Mouse (Mus musculus) midbrain, embryonic 14.5 days (tissue): Measurements from ENCODE around the gene Tjp1. TPM values are rescaled to one million over a fixed set of nuclear protein-coding genes. Genes with fewer than 3 reads are reported as not detected.
A peak's percentile ranks its signal among the peaks of the same experiment; 100 is the strongest.

Experiments
- ATAC-seq: fragments of 200-750 bp; cut with Nextera tagmentation; 2 replicates; pipeline ENCODE4 v1.8.0; 2017; ENCODE audit warnings: moderate number of reproducible peaks, moderate library complexity; ENCODE audit not compliant: low FRiP score, low TSS enrichment
- DNase-seq: peaks from one replicate; pipeline ENCODE4 v3.0.0-alpha.2; 2015
- H3K27ac ChIP-seq: fragments of 300-500 bp; sonication (generic); replicated peaks from 2 replicates; pipeline ENCODE4 v1.5.1; 2014; ENCODE audit warnings: mild to moderate bottlenecking, low read depth, low read length, moderate library complexity
- H3K27me3 ChIP-seq: fragments of 300-500 bp; sonication (generic); 2 replicates; pipeline ENCODE4 v1.6.1; 2014; ENCODE audit warnings: low read length, control low read depth, mixed read lengths; ENCODE audit not compliant: control insufficient read depth, insufficient read depth
- H3K36me3 ChIP-seq: fragments of 300-500 bp; sonication (generic); 2 replicates; pipeline ENCODE4 v1.6.1; 2014; ENCODE audit warnings: low read length, control low read depth; ENCODE audit not compliant: control insufficient read depth, insufficient read depth
- H3K4me1 ChIP-seq: fragments of 300-500 bp; sonication (generic); 2 replicates; pipeline ENCODE4 v1.6.1; 2014; ENCODE audit warnings: mild to moderate bottlenecking, antibody characterized with exemption, low read length, control low read depth; ENCODE audit not compliant: control insufficient read depth, insufficient read depth
- H3K4me2 ChIP-seq: fragments of 300-500 bp; sonication (generic); 2 replicates; pipeline ENCODE4 v1.6.1; 2014; ENCODE audit warnings: mild to moderate bottlenecking, low read length, moderate library complexity
- H3K4me3 ChIP-seq: fragments of 300-500 bp; sonication (generic); replicated peaks from 2 replicates; pipeline ENCODE4 v1.5.1; 2014; ENCODE audit warnings: low read depth, low read length
- H3K9ac ChIP-seq: fragments of 300-500 bp; sonication (generic); replicated peaks from 2 replicates; pipeline ENCODE4 v1.6.1; 2014; ENCODE audit warnings: mild to moderate bottlenecking, low read length, moderate library complexity
- H3K9me3 ChIP-seq: fragments of 300-500 bp; sonication (generic); 2 replicates; pipeline ENCODE4 v1.6.1; 2016; ENCODE audit warnings: low read length, control low read depth, mixed read lengths; ENCODE audit not compliant: control insufficient read depth
- WGBS: fragments of 180-500 bp; shearing (Covaris S2); extraction: QIAGEN DNeasy Blood & Tissue Kit; methylation state at CpG from one replicate; pipeline ENCODE4 v1.1.7; 2014; 5-methylcytosine and 5-hydroxymethylcytosine counted together
- polyA plus RNA-seq: library from polyadenylated mRNA; unstranded; fragments of >200 nt; fragmentation: Nextera tagmentation; extraction: Ambion mirVana; gene quantifications from 2 replicates; pipeline ENCODE4 v1.2.1, GENCODE M21; 2014

Tjp1 gene
- polyA plus RNA-seq, 1 experiment from 2014 or later = 22.4 TPM

GRCm38 (mm10) chr7:65431018-65431695, 96.4 kb downstream of the Tjp1 start:
- ATAC-seq = no peak
- no peaks in the 10 kb centered on the region for H3K27me3 ChIP-seq
- no peak overlapping the region for H3K4me3 ChIP-seq
- no peak overlapping the region for H3K9ac ChIP-seq
- no peak overlapping the region for H3K27ac ChIP-seq
- H3K36me3 ChIP-seq = no peaks in the 10 kb centered on the region
- DNase-seq = no peak
- no peaks in the 10 kb centered on the region for H3K4me1 ChIP-seq
- H3K9me3 ChIP-seq = no peaks in the 10 kb centered on the region
- 45% methylated on average over 9 of the region's 9 CpGs for WGBS
- no peak overlapping the region for H3K4me2 ChIP-seq

- Histone ChIP-seq H3K27me3 (no peaks in the 10 kb centered on the region), H3K4me1 (no peaks in the 10 kb centered on the region), H3K4me2 (no peak overlapping the region), H3K4me3 (no peak overlapping the region), H3K27ac (no peak overlapping the region), H3K9me3 (no peaks in the 10 kb centered on the region), H3K36me3 (no peaks in the 10 kb centered on the region), H3K9ac (no peak overlapping the region)
- DNase-seq (no peak), ATAC-seq (no peak)
- 23% methylated on average over 8 of the region's 8 CpGs for WGBS
Measured at GRCm38 (mm10) chr7:65430401-65430800, 97.2 kb downstream of the Tjp1 start.

GRCm38 (mm10) chr7:65424519-65424918, 103.1 kb downstream of the Tjp1 start:
- DNase-seq (no peak), ATAC-seq (no peak)
- no peaks in the 10 kb centered on the region for H3K27me3 ChIP-seq
- H3K9ac ChIP-seq = no peak overlapping the region
- H3K27ac ChIP-seq = no peak overlapping the region
- H3K4me3 ChIP-seq = no peak overlapping the region
- 0 out of 2 replicates have a peak, but pooled peaks cover 3% of the 10 kb centered on the region for H3K4me1 ChIP-seq
- no peak overlapping the region for H3K4me2 ChIP-seq
- H3K9me3 ChIP-seq = no peaks in the 10 kb centered on the region
- 94% methylated on average over 8 of the region's 8 CpGs for WGBS
- no peaks in the 10 kb centered on the region for H3K36me3 ChIP-seq

- Histone ChIP-seq H3K4me3 (no peak overlapping the region), H3K4me2 (no peak overlapping the region), H3K27me3 (no peaks in the 10 kb centered on the region), H3K9ac (no peak overlapping the region), H3K4me1 (peaks cover 5% of the 10 kb centered on the region; the same call in 1 of the 2 replicates), H3K27ac (no peak overlapping the region), H3K36me3 (no peaks in the 10 kb centered on the region), H3K9me3 (no peaks in the 10 kb centered on the region)
- ATAC-seq (no peak), DNase-seq (no peak)
- WGBS = 91% methylated on average over 1 of the region's 1 CpGs
Measured at GRCm38 (mm10) chr7:65422456-65422855, 105.1 kb downstream of the Tjp1 start.

GRCm38 (mm10) chr7:65421451-65421850, 106.1 kb downstream of the Tjp1 start:
- peak overlapping the region; percentile 45 for H3K27ac ChIP-seq
- no peaks in the 10 kb centered on the region for H3K36me3 ChIP-seq
- no peaks in the 10 kb centered on the region for H3K27me3 ChIP-seq
- peaks cover 12% of the 10 kb centered on the region; the same call in 1 of the 2 replicates for H3K4me1 ChIP-seq
- H3K9me3 ChIP-seq = no peaks in the 10 kb centered on the region
- H3K4me3 ChIP-seq = no peak overlapping the region
- under 1% methylated on average over 10 of the region's 10 CpGs for WGBS
- peak overlapping the region; percentile 41 for H3K4me2 ChIP-seq
- peak; percentile 83 for ATAC-seq
- peak; percentile 80 for DNase-seq
- H3K9ac ChIP-seq = peak overlapping the region; percentile 16; the same call in 1 of the 2 replicates

GRCm38 (mm10) chr7:65419926-65420325, 107.7 kb downstream of the Tjp1 start:
- Histone ChIP-seq H3K36me3 (no peaks in the 10 kb centered on the region), H3K27ac (no peak overlapping the region), H3K4me3 (no peak overlapping the region), H3K4me1 (peaks cover 13% of the 10 kb centered on the region; the same call in 1 of the 2 replicates), H3K4me2 (no peak overlapping the region), H3K27me3 (no peaks in the 10 kb centered on the region), H3K9me3 (no peaks in the 10 kb centered on the region), H3K9ac (no peak overlapping the region)
- DNase-seq (no peak), ATAC-seq (no peak)
- 95% methylated on average over 1 of the region's 1 CpGs for WGBS

GRCm38 (mm10) chr7:65419012-65419411, 108.6 kb downstream of the Tjp1 start:
- no peaks in the 10 kb centered on the region for H3K27me3 ChIP-seq
- no peak overlapping the region for H3K27ac ChIP-seq
- no peaks in the 10 kb centered on the region for H3K36me3 ChIP-seq
- ATAC-seq (no peak), DNase-seq (no peak)
- H3K4me1 ChIP-seq = peaks cover 13% of the 10 kb centered on the region; the same call in 1 of the 2 replicates
- H3K9me3 ChIP-seq = no peaks in the 10 kb centered on the region
- H3K4me3 ChIP-seq = no peak overlapping the region
- WGBS = 71% methylated on average over 3 of the region's 3 CpGs
- no peak overlapping the region for H3K4me2 ChIP-seq
- H3K9ac ChIP-seq = no peak overlapping the region

GRCm38 (mm10) chr7:65418366-65418911, 109.1 kb downstream of the Tjp1 start:
- ATAC-seq = no peak
- H3K27me3 ChIP-seq = no peaks in the 10 kb centered on the region
- no peaks in the 10 kb centered on the region for H3K36me3 ChIP-seq
- no peak for DNase-seq
- WGBS = 90% methylated on average over 10 of the region's 10 CpGs
- no peaks in the 10 kb centered on the region for H3K9me3 ChIP-seq
- H3K4me1 ChIP-seq = peaks cover 13% of the 10 kb centered on the region; the same call in 1 of the 2 replicates
- no peak overlapping the region for H3K4me3 ChIP-seq
- H3K27ac ChIP-seq = no peak overlapping the region
- no peak overlapping the region for H3K4me2 ChIP-seq
- H3K9ac ChIP-seq = no peak overlapping the region
